Mouse (Mus musculus) T-cell, adult 66 days (primary cell): ENCODE results near the gene Frmd6. TPM values are rescaled to one million over a fixed set of nuclear protein-coding genes. Genes with fewer than 3 reads are reported as not detected.

Experiments used
- total RNA-seq, 2 experiments: library from RNA; stranded (reverse); gene quantifications; 3 replicates in 1 of 2; 4 replicates in 1 of 2; pipeline ENCODE4 v1.2.4; 2023

The Frmd6 gene
- 10 to 100 TPM; 20.4 to 22.0 TPM for total RNA-seq

GRCm38 (mm10) chr12:70824729-70825650 lies at the start of gene Frmd6:
Frmd6 (plus strand) TSS chr12:70825514.

GRCm38 (mm10) chr12:70937571-70938384 lies 112.5 kb downstream of the Frmd6 start, which contains the start of gene Actr10:
Actr10 (plus strand) TSS chr12:70937857.

Other genes starting within 250 kb of the Frmd6 start
- gene Actr10, start 112.3 kb downstream of the Frmd6 start, total RNA-seq = 100 to 1,000 TPM; 125 to 140 TPM
- 100 to 1,000 TPM; 196 to 235 TPM for gene Psma3, start 149.1 kb downstream of the Frmd6 start, total RNA-seq
- gene Arid4a, start 190.5 kb downstream of the Frmd6 start, total RNA-seq = 100 to 1,000 TPM in 1 of 2 experiments, 10 to 100 TPM in 1; 99.0 to 101 TPM